Mouse (Mus musculus) kidney, postnatal 36 days (tissue): ENCODE measurements around the gene Fam43a.

ENCODE experiments used
- DNase-seq, 2 experiments: peaks; one replicate each; pipeline ENCODE4 v3.0.0; 2021 to 2022; ENCODE audit warnings: mixed read lengths in 2 of 2

The Fam43a gene

DNA sequence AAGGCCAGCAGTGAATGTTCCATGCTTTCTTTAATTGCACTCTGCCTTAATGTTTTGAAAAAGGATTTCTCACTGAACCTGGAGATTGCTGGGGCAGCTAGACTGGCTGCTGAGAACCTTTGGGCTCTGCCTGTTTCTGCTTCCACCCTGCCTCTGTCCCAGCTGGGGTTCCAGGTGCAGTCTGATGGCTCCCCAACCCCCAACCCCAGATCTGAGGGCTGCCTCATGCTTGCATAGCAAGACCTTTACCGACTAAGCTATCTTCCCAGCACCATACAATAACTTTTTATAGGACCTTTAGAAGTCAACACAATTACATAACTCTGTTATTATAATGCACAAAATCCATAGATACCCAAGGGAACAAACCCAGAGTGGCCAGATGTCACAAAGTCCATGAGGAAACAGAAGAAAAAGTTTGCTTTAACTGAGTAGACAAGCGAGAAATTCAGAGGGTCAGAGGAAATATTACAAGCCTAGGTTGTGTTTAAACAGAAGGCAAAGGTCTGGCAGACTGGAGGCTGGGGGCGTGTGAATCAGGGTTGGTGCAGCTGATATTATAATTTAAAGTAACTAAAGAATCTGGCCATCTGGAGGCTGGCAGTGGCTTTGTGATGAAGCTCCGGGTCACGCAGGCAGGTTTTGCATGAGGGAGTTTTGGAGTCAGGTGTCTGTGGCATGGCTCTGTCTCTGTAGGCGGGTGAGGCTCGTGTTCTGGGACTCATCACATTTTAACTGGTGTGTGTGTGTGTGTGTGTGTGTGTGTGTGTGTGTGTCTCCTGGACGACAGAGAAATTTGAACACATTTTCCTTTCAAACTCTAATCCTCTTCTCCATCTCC is 34.6 kb downstream of the Fam43a start:
- no peak for DNase-seq

DNA sequence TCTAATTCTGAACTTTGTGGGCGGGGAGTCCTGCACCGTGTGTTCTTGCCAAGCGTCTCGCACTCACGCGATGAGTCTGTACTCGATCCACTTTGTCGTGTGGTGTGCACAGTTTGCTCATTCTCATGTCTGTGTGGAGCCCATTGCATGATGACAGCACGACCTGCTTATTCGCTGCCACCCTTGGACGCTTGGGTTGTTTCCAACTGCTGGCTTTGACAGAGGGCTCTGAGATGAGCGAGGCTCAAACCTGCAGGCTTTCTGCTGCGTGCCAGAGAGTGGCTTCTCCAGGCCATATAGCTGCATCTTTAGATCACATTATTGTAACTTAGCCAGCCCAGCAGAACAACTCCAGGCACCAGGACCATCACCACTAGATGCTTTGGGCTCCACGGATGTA is 39.1 kb downstream of the Fam43a start:
- DNase-seq, result no peak

DNA sequence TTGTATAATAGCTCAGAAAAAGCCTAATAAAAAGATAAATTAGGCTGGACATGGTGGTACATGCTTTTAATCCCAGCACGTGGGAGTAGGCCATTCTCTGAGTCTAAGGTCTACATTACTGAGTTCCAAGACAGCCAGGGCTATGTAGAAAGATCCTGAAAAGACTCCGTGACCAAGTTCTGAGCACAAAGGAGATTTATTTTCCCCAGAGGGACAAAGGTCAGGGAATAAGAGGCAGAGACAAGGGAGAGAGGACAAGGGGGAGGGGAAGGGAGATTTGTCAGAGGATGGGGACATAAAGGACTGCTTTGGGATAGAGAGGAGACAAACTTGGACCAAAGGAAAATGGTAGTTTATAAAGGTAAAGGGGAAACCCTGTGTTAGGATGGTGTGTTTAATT is 41.1 kb downstream of the Fam43a start:
- no peak for DNase-seq

DNA sequence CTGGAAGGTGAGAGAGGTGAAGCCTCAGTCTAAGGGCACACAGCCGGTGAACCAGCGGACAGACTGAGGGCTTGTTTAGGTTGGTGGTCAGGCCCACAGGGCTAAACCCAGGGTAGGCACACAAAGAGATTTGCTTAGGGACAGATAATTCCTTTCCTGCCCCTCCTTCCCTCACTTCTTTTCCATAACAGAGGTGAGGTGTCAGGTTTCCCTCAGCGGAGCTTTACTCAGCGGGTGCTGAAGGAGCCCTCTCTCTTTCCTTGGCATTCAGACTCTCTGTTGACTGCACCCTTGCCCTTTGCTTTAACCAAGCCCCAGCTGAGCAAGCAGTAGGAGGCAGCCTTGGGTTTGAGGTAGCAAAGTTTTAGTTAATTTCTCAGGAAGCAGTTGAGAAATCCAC is 41.9 kb downstream of the Fam43a start:
- no peak for DNase-seq

DNA sequence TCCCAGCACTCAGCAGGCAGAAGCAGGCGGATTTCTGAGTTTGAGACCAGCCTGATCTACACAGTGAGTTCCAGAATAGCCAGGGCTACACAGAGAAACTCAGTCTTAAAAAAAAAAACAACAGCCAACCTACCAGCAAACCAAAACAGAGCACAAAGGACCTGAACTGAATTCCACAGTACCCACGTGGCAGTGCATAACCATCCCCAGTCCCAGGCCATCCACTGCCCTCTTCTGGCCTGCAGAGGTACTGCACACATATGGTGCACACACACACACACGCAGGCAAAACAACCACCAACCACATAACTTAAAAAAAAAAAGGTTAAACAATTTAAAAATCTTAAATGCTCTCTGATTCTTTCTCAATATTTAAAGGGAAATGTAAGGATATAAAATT is 42.7 kb downstream of the Fam43a start:
- DNase-seq, result no peak

DNA sequence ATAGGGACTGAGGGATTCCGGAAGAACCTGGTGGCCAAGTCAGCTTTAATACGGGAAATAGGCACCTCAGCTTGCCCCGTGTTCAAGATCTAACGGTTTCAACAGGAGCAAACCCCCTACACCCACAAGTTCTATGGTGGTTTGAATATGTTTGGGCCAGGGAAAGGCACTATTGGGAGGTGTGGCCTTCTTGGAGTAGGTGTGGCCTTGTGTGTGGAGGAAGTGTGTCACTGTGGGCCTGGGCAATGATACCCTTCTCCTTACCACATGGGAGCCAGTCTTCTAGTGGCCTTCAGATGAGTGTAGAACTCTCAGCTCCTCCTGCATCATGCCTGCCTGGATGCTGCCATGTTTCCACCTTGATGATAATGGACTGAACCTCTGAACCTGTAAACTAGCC is 45.5 kb downstream of the Fam43a start:
- no peak for DNase-seq

DNA sequence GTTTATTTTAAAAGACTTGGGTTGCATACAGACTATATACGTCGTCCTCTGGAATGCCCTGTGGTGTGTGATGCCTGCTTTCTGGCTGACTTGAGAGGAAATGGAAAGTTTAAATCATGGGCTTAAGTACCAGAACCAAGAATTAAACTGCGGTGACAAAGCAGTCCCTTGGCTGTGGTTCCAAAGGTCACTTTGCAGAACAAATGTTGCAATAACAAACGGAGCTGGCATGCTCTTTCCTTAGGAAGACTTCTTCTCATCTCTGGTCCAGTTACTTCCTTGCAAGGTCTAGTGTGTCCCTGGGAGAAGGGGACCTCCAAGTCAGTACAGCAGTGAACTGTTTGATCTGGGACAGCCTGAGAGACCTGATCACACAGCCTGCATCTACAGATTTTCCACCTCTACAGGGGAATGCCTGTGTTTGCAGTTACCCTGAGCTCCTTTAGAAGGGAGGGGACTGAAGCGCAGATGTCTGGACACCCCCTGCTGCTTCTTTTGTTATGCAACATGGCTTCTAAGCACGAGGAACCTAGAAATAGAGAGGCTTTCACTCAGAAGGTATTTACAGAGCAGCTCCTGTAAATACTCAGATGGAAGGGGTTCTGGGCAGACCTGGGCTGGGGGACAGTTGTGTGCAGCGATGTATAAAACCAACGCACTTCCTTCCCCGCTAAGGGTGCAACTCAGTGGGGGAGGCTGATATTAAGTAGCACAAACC is 46.5 kb downstream of the Fam43a start:
- peak; percentile 19 to 33 for DNase-seq

DNA sequence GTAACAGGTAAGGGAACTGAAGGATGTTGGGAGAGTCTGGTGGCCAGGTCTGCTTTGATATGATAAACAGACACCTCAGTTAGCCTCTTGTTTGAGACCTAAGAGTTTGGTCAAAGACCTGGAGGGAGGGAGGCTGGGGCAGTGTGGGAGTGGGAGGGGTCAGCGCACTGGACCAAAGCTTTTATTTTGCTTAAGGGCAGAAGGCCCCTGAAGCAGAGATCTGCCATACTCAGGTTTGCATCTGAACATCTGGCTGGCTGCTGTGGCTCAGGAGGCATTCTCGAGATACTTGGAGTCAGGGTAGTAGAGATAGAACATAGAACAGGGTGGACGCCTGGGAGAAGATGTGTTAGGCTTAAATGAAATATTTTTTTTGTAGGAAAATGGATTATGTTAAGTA is 47.3 kb downstream of the Fam43a start:
- no peak for DNase-seq

DNA sequence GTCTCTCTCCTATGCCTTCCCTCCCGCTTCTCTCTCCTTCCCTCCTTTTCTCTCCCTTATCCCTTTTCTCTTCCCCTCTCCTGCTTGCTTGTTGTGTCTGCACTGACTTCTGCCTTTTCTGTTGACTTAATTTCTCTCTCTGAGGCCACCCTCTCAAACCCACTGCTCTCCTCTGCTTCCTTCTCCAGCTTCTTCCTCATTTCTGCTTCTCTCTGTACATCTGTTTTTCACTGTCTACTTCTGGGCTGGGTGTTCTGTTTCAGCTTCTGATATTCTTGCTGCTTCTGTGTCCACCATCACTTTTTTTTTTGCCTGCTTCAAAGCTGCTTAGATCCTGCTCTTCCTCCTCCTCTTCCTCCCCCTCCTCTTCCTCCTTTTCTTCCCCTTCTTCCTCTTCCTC is 51.8 kb downstream of the Fam43a start:
- DNase-seq, result no peak
